Mouse (Mus musculus) fibroblast of lung, adult 2 months (primary cell): ENCODE data around the gene Agmo.
A peak's percentile ranks its signal among the peaks of the same experiment; 100 is the strongest.

ENCODE experiments used
- DNase-seq: peaks from one replicate; pipeline ENCODE4 v3.0.0-alpha.2; 2011; ENCODE audit warnings: low read depth

Agmo gene

GRCm38 (mm10) chr12:37434466-37434865 is 193.0 kb downstream of the Agmo start:
- no peak for DNase-seq

GRCm38 (mm10) chr12:37442486-37443013 is 201.1 kb downstream of the Agmo start:
- DNase-seq: no peak

GRCm38 (mm10) chr12:37445255-37445654 is 203.8 kb downstream of the Agmo start:
- DNase-seq: no peak

GRCm38 (mm10) chr12:37449597-37449996 is 208.2 kb downstream of the Agmo start:
- no peak for DNase-seq

- DNase-seq: peak; percentile 14
These were observed 209.1 kb downstream of the Agmo start for GRCm38 (mm10) chr12:37450366-37451156.

GRCm38 (mm10) chr12:37471631-37472030 is 230.2 kb downstream of the Agmo start:
- DNase-seq: no peak

- DNase-seq: no peak
These were observed 235.4 kb downstream of the Agmo start for GRCm38 (mm10) chr12:37476849-37477248.

GRCm38 (mm10) chr12:37487991-37488390 is 246.6 kb downstream of the Agmo start:
- DNase-seq: peak; percentile 5

GRCm38 (mm10) chr12:37498871-37499270 is 257.4 kb downstream of the Agmo start:
- no peak for DNase-seq

- no peak for DNase-seq
These were observed 266.0 kb downstream of the Agmo start for GRCm38 (mm10) chr12:37507406-37507805.

GRCm38 (mm10) chr12:37507826-37508225 is 266.4 kb downstream of the Agmo start:
- DNase-seq: no peak

GRCm38 (mm10) chr12:37521772-37522171 is 280.3 kb downstream of the Agmo start:
- no peak for DNase-seq

- no peak for DNase-seq
These were observed 283.2 kb downstream of the Agmo start for GRCm38 (mm10) chr12:37524662-37525061.

- no peak for DNase-seq
These were observed 299.6 kb downstream of the Agmo start for GRCm38 (mm10) chr12:37540994-37541393.

- no peak for DNase-seq
These were observed 316.8 kb downstream of the Agmo start for GRCm38 (mm10) chr12:37558284-37558683.

- DNase-seq: no peak
These were observed 324.6 kb downstream of the Agmo start for GRCm38 (mm10) chr12:37565882-37566596.

GRCm38 (mm10) chr12:37571922-37572321 is 330.5 kb downstream of the Agmo start:
- DNase-seq: no peak

GRCm38 (mm10) chr12:37582777-37583176 is 341.3 kb downstream of the Agmo start:
- DNase-seq: no peak

- no peak for DNase-seq
These were observed 351.4 kb downstream of the Agmo start for GRCm38 (mm10) chr12:37592853-37593252.

- DNase-seq: no peak
These were observed 371.4 kb downstream of the Agmo start for GRCm38 (mm10) chr12:37612837-37613236.

- DNase-seq: peak; percentile 22
These were observed 373.3 kb downstream of the Agmo start for GRCm38 (mm10) chr12:37614769-37615168.

- DNase-seq: no peak
These were observed 382.6 kb downstream of the Agmo start for GRCm38 (mm10) chr12:37624078-37624477.
